8 mouse cellular contexts compared by ENCODE assay signal in genomic region chr15:102106754-102107456, GRCm38 (mm10). TPM values are rescaled to one million over a fixed set of nuclear protein-coding genes. Genes with fewer than 3 reads are reported as not detected.
A peak's percentile ranks its signal among the peaks of the same experiment; 100 is the strongest.
DNase-seq lines count a peak whose midpoint lies in the region; ATAC-seq and TF ChIP-seq lines count a peak whose summit lies in the region.

No protein-coding gene starts in this region.

- H3K27ac ChIP-seq in left cerebral cortex, adult 2 months = no peak overlapping the region
- H3K27ac ChIP-seq in forebrain, embryonic 16.5 days (ENCODE audit: low read length) = no peak overlapping the region
- no peak overlapping the region for H3K27ac ChIP-seq in limb, embryonic 11.5 days (replicated peaks; ENCODE audit: low read depth, low read length)
- H3K27ac ChIP-seq in neural tube, embryonic 12.5 days = no peak overlapping the region

- intact Hi-C loops in left cerebral cortex, adult 2 months (cut with DNase I) = no loop called here
- intact Hi-C loops in left cerebral cortex, postnatal 36 days (cut with DNase I) = no loop called here

- no peaks in the 10 kb centered on the region for H3K36me3 ChIP-seq in forebrain, embryonic 16.5 days (ENCODE audit: control insufficient read depth, insufficient read depth)
- no peaks in the 10 kb centered on the region; the same call in 1 of the 2 replicates for H3K36me3 ChIP-seq in limb, embryonic 11.5 days (ENCODE audit: control insufficient read depth, insufficient read depth, low read length)
- H3K36me3 ChIP-seq in neural tube, embryonic 12.5 days = no peaks in the 10 kb centered on the region

- peak overlapping the region; percentile 36 for H3K4me3 ChIP-seq in left cerebral cortex, adult 2 months
- peak overlapping the region; percentile 13 for H3K4me3 ChIP-seq in forebrain, embryonic 16.5 days (replicated peaks; ENCODE audit: low read length)
- H3K4me3 ChIP-seq in limb, embryonic 11.5 days (ENCODE audit: low read depth, low read length) = peak overlapping the region; percentile 3; the same call in 1 of the 2 replicates
- H3K4me3 ChIP-seq in neural tube, embryonic 12.5 days = peak overlapping the region; percentile 27

- no peaks in the 10 kb centered on the region for H3K9me3 ChIP-seq in forebrain, embryonic 16.5 days (ENCODE audit: control insufficient read depth, low read length)
- H3K9me3 ChIP-seq in limb, embryonic 11.5 days (ENCODE audit: control insufficient read depth, low read length) = no peaks in the 10 kb centered on the region
- no peaks in the 10 kb centered on the region for H3K9me3 ChIP-seq in neural tube, embryonic 12.5 days

- peaks cover 27% of the 10 kb centered on the region for H3K4me1 ChIP-seq in forebrain, embryonic 16.5 days (replicated peaks; ENCODE audit: control insufficient read depth, insufficient read depth, low read length)
- peaks cover 34% of the 10 kb centered on the region for H3K4me1 ChIP-seq in limb, embryonic 11.5 days (ENCODE audit: control insufficient read depth, insufficient read depth, low read length)
- H3K4me1 ChIP-seq in neural tube, embryonic 12.5 days = peaks cover 38% of the 10 kb centered on the region

- peaks cover 11% of the 10 kb centered on the region; the same call in 1 of the 2 replicates for H3K27me3 ChIP-seq in forebrain, embryonic 16.5 days (replicated peaks; ENCODE audit: control insufficient read depth, insufficient read depth, low read length)
- no peaks in the 10 kb centered on the region for H3K27me3 ChIP-seq in limb, embryonic 11.5 days (ENCODE audit: control insufficient read depth, insufficient read depth, low read length)
- H3K27me3 ChIP-seq in neural tube, embryonic 12.5 days (replicated peaks) = peaks cover 42% of the 10 kb centered on the region

- peak; percentile 13 for ATAC-seq in activated CD4-positive, CD25-positive, alpha-beta regulatory T cell, adult 4 months
- ATAC-seq in forebrain, embryonic 16.5 days = no peak
- no peak for ATAC-seq in limb, embryonic 11.5 days (ENCODE audit: insufficient number of reproducible peaks, low FRiP score, low TSS enrichment, low read depth)
- ATAC-seq in neural tube, embryonic 12.5 days (ENCODE audit: low FRiP score, low read depth) = no peak

- 0 out of 2 replicates have a peak overlapping the region, but pooled peaks have one; percentile 2 for H3K9ac ChIP-seq in forebrain, embryonic 16.5 days (replicated peaks; ENCODE audit: low read depth, low read length)
- no peak overlapping the region for H3K9ac ChIP-seq in limb, embryonic 11.5 days (ENCODE audit: low read length)
- H3K9ac ChIP-seq in neural tube, embryonic 12.5 days = 0 out of 2 replicates have a peak overlapping the region, but pooled peaks have one; percentile 17

- peak overlapping the region; percentile 46 for H3K4me2 ChIP-seq in forebrain, embryonic 16.5 days (ENCODE audit: low read length)
- H3K4me2 ChIP-seq in limb, embryonic 11.5 days (ENCODE audit: low read depth, severe bottlenecking) = peak overlapping the region; percentile 48
- H3K4me2 ChIP-seq in neural tube, embryonic 12.5 days (replicated peaks) = peak overlapping the region; percentile 61

- TF ChIP-seq CTCF in left cerebral cortex, adult 2 months (IDR thresholded peaks at IDR 0.05) = no peak

- no peak for DNase-seq in left cerebral cortex, adult 2 months (ENCODE audit: extremely low spot score in 1 of 2, low spot score in 2 of 2)
- DNase-seq in left cerebral cortex, adult 9 months (ENCODE audit: low spot score in 2 of 2) = no peak
- DNase-seq in limb, embryonic 11.5 days (ENCODE audit: low spot score) = peak; percentile 61
- no peak for DNase-seq in left cerebral cortex, postnatal 36 days (ENCODE audit: low spot score in 2 of 2)
- DNase-seq in layer of hippocampus, adult 8-10 months (ENCODE audit: low spot score in 2 of 2) = no peak

- 4% methylated on average over 38 of the region's 38 CpGs for WGBS in forebrain, embryonic 16.5 days
- 3% methylated on average over 38 of the region's 38 CpGs for WGBS in limb, embryonic 11.5 days
- WGBS in neural tube, embryonic 12.5 days = 4% methylated on average over 38 of the region's 38 CpGs

RNA-seq across cellular contexts. Expression of gene Tns2, which starts 6.7 kb away (rescaled TPM):
- total RNA-seq in left cerebral cortex, adult 2 months (2021) = 10 to 100 TPM; 16.4 to 22.8 TPM
- polyA plus RNA-seq in activated CD4-positive, CD25-positive, alpha-beta regulatory T cell, adult 4 months (2017; shearing (Covaris generic)) = 1 to 10 TPM; 1.5 to 2.9 TPM
- 6.9 and 7.7 TPM in 2 replicates for polyA plus RNA-seq in forebrain, embryonic 16.5 days (2015; fragmentation: Nextera tagmentation; extraction: Ambion mirVana)
- polyA plus RNA-seq in limb, embryonic 11.5 days (2014; fragmentation: Nextera tagmentation; extraction: Ambion mirVana) = 14.6 and 15.6 TPM in 2 replicates
- polyA plus RNA-seq in neural tube, embryonic 12.5 days (2016; fragmentation: Nextera tagmentation; extraction: Ambion mirVana) = 13.0 and 13.5 TPM in 2 replicates
- 10 to 100 TPM; 17.2 to 28.6 TPM for total RNA-seq in left cerebral cortex, postnatal 36 days (2021)
- total RNA-seq in layer of hippocampus, adult 8-10 months (2022) = 10 to 100 TPM; 22.4 to 26.9 (median 24.8) TPM

RNA-seq across cellular contexts. Expression of gene Spryd3, which starts 29.1 kb away (rescaled TPM):
- 100 to 1,000 TPM; 152 TPM for total RNA-seq in left cerebral cortex, adult 2 months (2021)
- 10 to 100 TPM; 19.5 to 42.0 TPM for polyA plus RNA-seq in activated CD4-positive, CD25-positive, alpha-beta regulatory T cell, adult 4 months (2017; shearing (Covaris generic))
- polyA plus RNA-seq in forebrain, embryonic 16.5 days (2015; fragmentation: Nextera tagmentation; extraction: Ambion mirVana) = 48.2 and 56.4 TPM in 2 replicates
- polyA plus RNA-seq in limb, embryonic 11.5 days (2014; fragmentation: Nextera tagmentation; extraction: Ambion mirVana) = 7.2 and 10.0 TPM in 2 replicates
- 29.6 and 33.3 TPM in 2 replicates for polyA plus RNA-seq in neural tube, embryonic 12.5 days (2016; fragmentation: Nextera tagmentation; extraction: Ambion mirVana)
- total RNA-seq in left cerebral cortex, postnatal 36 days (2021) = 100 to 1,000 TPM; 140 to 160 TPM
- 100 to 1,000 TPM; 144 to 152 (median 146) TPM for total RNA-seq in layer of hippocampus, adult 8-10 months (2022)

RNA-seq across cellular contexts. Expression of gene Eif4b, which starts 33.3 kb away (rescaled TPM):
- 100 to 1,000 TPM; 163 to 167 TPM for total RNA-seq in left cerebral cortex, adult 2 months (2021)
- 100 to 1,000 TPM in 1 of 2 experiments, 10 to 100 TPM in 1; 87.7 to 132 TPM for polyA plus RNA-seq in activated CD4-positive, CD25-positive, alpha-beta regulatory T cell, adult 4 months (2017; shearing (Covaris generic))
- 109 and 117 TPM in 2 replicates for polyA plus RNA-seq in forebrain, embryonic 16.5 days (2015; fragmentation: Nextera tagmentation; extraction: Ambion mirVana)
- polyA plus RNA-seq in limb, embryonic 11.5 days (2014; fragmentation: Nextera tagmentation; extraction: Ambion mirVana) = 131 and 141 TPM in 2 replicates
- 89.2 and 92.3 TPM in 2 replicates for polyA plus RNA-seq in neural tube, embryonic 12.5 days (2016; fragmentation: Nextera tagmentation; extraction: Ambion mirVana)
- 100 to 1,000 TPM; 157 to 165 TPM for total RNA-seq in left cerebral cortex, postnatal 36 days (2021)
- 100 to 1,000 TPM; 175 to 212 (median 192) TPM for total RNA-seq in layer of hippocampus, adult 8-10 months (2022)

RNA-seq across cellular contexts. Expression of gene Igfbp6, which starts 37.3 kb away (rescaled TPM):
- total RNA-seq in left cerebral cortex, adult 2 months (2021) = 10 to 100 TPM; 57.4 to 64.8 TPM
- polyA plus RNA-seq in activated CD4-positive, CD25-positive, alpha-beta regulatory T cell, adult 4 months (2017; shearing (Covaris generic)) = under 1 TPM in 1 of 2 experiments, not detected in 1; 0.81 TPM
- polyA plus RNA-seq in forebrain, embryonic 16.5 days (2015; fragmentation: Nextera tagmentation; extraction: Ambion mirVana) = 2.2 and 2.4 TPM in 2 replicates
- 0.17 and 0.57 TPM in 2 replicates for polyA plus RNA-seq in limb, embryonic 11.5 days (2014; fragmentation: Nextera tagmentation; extraction: Ambion mirVana)
- polyA plus RNA-seq in neural tube, embryonic 12.5 days (2016; fragmentation: Nextera tagmentation; extraction: Ambion mirVana) = 0.60 and 0.63 TPM in 2 replicates
- total RNA-seq in left cerebral cortex, postnatal 36 days (2021) = 10 to 100 TPM; 39.5 to 57.1 TPM
- total RNA-seq in layer of hippocampus, adult 8-10 months (2022) = 10 to 100 TPM; 11.2 to 13.6 (median 12.7) TPM

RNA-seq across cellular contexts. Expression of gene Soat2, which starts 43.4 kb away (rescaled TPM):
- under 1 TPM in 1 of 2 experiments, not detected in 1; 0.26 TPM for total RNA-seq in left cerebral cortex, adult 2 months (2021)
- polyA plus RNA-seq in activated CD4-positive, CD25-positive, alpha-beta regulatory T cell, adult 4 months (2017; shearing (Covaris generic)) = 1 to 10 TPM; 1.2 to 1.5 TPM
- polyA plus RNA-seq in forebrain, embryonic 16.5 days (2015; fragmentation: Nextera tagmentation; extraction: Ambion mirVana) = not detected in 2 replicates
- 0.09 and 0.24 TPM in 2 replicates for polyA plus RNA-seq in limb, embryonic 11.5 days (2014; fragmentation: Nextera tagmentation; extraction: Ambion mirVana)
- 0.11 TPM in 1 of 2 replicates, not detected in the other for polyA plus RNA-seq in neural tube, embryonic 12.5 days (2016; fragmentation: Nextera tagmentation; extraction: Ambion mirVana)
- under 1 TPM in 1 of 2 experiments, not detected in 1; 0.23 TPM for total RNA-seq in left cerebral cortex, postnatal 36 days (2021)
- total RNA-seq in layer of hippocampus, adult 8-10 months (2022) = under 1 TPM in 2 of 4 experiments, not detected in 2; 0.20 to 0.39 TPM
